Mouse (Mus musculus) kidney, adult 9 months (tissue): ENCODE measurements at regions not wholly inside any gene's neighbourhood (a gene's known extent, or its start where the extent isn't known, plus 50 kb on each side); places are given as distances from the start of the nearest gene placed in this dataset.

Experiments
- DNase-seq: peaks from one replicate; pipeline ENCODE4 v3.0.0; 2022

GRCm38 (mm10) chr1:135665484-135665883 lies 54.4 kb upstream of the Csrp1 start:
- DNase-seq: no peak

- DNase-seq: no peak
Measured at GRCm38 (mm10) chr1:135668331-135668730, 51.5 kb upstream of the Csrp1 start.

GRCm38 (mm10) chr1:135668951-135669350 lies 50.9 kb upstream of the Csrp1 start:
- no peak for DNase-seq

GRCm38 (mm10) chr1:135669803-135670202 lies 50.1 kb upstream of the Csrp1 start:
- peak; percentile 72 for DNase-seq
